Mouse (Mus musculus) stomach, embryonic 16.5 days (tissue): ENCODE results near the gene Cyp2c69. TPM values are rescaled to one million over a fixed set of nuclear protein-coding genes. Genes with fewer than 3 reads are reported as not detected.

Source experiments
- polyA plus RNA-seq: library from polyadenylated mRNA; unstranded; fragments of >200 nt; fragmentation: Nextera tagmentation; extraction: Ambion mirVana; gene quantifications from 2 replicates; pipeline ENCODE4 v1.2.1, GENCODE M21; 2015

Gene Cyp2c69
- polyA plus RNA-seq, 1 experiment from 2014 or later, result not detected

Other genes starting within 250 kb of the Cyp2c69 start
- gene Cyp2c67, start 237.7 kb downstream of the Cyp2c69 start, polyA plus RNA-seq, result 0.19 and 0.21 TPM in 2 replicates
- gene Cyp2c68, start 145.7 kb downstream of the Cyp2c69 start, polyA plus RNA-seq, result 16.4 and 17.7 TPM in 2 replicates
- gene Cyp2c40, start 74.0 kb downstream of the Cyp2c69 start, polyA plus RNA-seq, result not detected in 2 replicates
- gene Cyp2c37, start 105.6 kb upstream of the Cyp2c69 start, polyA plus RNA-seq, result 0.06 TPM in 1 of 2 replicates, not detected in the other
- not detected in 2 replicates for gene Cyp2c54, start 187.0 kb upstream of the Cyp2c69 start, polyA plus RNA-seq
- not detected in 2 replicates for gene Cyp2c50, start 202.9 kb upstream of the Cyp2c69 start, polyA plus RNA-seq